Mouse (Mus musculus) hindlimb bud, embryonic 11.5 days (tissue): ENCODE measurements at regions not wholly inside any gene's neighbourhood (a gene's known extent, or its start where the extent isn't known, plus 50 kb on each side); places are given as distances from the start of the nearest gene placed in this dataset.

ENCODE experiments used
- DNase-seq: peaks from one replicate; pipeline ENCODE4 v3.0.0-alpha.2; 2012; ENCODE audit warnings: low read depth, low spot score; ENCODE audit errors: extremely low spot score

DNA sequence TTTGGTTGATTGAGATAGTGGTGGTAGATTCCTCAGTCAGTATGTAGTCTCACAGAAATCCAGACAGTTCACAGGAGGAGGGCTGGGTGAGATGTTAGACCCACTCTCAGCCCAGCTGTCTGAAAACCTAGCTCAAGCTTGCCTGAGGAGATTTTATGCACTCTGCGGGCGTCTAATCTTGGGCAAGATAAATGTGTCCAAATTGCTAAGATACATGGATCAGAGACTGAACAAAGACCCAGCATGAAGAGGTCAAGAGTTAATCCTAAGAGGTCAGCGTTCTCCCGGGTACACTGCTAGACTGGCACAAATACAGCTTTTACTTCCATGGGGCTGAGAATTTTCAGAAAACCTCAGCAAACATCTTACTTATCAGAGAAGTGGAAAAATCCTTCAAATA, 186.8 kb upstream of the Dusp10 start:
- DNase-seq: peak; percentile 8

GRCm38 (mm10) chr1:183845135-183845534, 168.0 kb upstream of the Dusp10 start:
- no peak for DNase-seq

DNA sequence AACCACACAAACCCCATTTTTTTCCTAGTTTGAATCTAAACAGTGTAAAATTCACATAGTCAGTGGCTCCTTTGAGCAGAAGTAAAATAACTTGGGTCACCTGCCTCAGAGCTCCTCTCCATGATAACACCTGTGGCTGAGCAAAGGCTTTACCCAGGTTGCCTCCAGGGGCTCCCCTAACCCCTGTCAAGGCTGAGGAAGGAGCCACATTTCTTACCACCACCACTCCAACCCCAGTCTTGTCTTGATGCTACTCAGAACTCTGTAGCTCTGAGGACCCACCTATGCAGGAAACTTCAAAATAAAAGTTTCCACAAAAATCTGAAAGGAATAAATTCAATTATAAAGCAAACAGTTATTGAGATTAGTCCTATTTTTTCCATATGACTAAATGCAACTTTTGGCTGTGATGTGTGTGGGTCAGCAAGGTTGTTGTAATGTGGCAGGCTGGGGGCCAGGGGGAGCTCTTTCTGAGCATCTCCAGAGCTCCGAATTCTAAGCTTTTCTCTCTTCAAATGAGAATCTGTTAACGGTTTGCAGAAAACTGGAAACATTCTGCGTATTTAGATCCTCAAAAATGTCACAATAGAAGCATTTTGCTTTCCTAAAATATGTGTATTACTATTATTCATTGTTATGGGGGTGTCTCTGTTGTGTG, 159.0 kb upstream of the Dusp10 start:
- DNase-seq: no peak

GRCm38 (mm10) chr1:183865111-183865510, 148.0 kb upstream of the Dusp10 start:
- no peak for DNase-seq

GRCm38 (mm10) chr1:183865586-183865985, 147.5 kb upstream of the Dusp10 start:
- no peak for DNase-seq

DNA sequence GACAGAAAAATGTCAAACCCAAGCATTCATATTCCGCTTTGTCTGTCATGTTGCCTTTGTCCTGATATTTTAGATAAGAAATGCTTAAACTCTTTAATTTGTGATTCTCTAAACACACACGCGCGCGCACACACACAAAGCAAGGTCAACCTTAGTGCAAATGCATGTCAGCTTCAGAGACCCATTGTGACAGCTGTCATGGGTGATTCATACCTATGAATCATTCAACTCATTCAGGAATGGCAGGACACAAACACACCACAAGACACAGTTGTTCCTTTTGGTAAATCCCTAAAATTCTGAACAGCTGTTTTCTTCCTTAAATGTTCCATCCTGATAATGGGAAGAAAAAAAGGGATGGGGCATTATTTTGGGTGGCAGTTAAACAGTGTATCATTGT, 144.1 kb upstream of the Dusp10 start:
- DNase-seq: no peak

GRCm38 (mm10) chr1:183895936-183896335, 117.2 kb upstream of the Dusp10 start:
- DNase-seq: no peak

GRCm38 (mm10) chr1:183898091-183898490, 115.0 kb upstream of the Dusp10 start:
- no peak for DNase-seq

DNA sequence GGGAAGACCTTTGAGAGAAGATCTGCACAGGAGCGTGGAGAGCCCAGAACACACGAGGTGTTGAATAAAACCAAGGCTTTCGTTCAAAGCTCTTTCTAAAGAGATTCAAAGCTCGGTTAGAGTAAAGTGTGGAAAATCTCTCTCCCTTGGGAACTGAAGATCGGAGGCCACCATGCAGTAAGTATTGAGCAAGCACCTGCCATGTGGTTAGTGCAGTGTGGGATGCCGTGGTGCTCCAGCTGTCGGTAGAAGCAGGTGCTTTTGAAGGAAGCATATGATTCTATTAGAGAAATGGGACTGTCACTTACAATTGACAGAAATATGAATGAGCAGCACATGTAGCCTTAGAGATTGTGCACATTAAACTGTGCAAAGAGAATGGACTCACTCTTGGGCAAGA, 108.5 kb upstream of the Dusp10 start:
- DNase-seq: no peak

DNA sequence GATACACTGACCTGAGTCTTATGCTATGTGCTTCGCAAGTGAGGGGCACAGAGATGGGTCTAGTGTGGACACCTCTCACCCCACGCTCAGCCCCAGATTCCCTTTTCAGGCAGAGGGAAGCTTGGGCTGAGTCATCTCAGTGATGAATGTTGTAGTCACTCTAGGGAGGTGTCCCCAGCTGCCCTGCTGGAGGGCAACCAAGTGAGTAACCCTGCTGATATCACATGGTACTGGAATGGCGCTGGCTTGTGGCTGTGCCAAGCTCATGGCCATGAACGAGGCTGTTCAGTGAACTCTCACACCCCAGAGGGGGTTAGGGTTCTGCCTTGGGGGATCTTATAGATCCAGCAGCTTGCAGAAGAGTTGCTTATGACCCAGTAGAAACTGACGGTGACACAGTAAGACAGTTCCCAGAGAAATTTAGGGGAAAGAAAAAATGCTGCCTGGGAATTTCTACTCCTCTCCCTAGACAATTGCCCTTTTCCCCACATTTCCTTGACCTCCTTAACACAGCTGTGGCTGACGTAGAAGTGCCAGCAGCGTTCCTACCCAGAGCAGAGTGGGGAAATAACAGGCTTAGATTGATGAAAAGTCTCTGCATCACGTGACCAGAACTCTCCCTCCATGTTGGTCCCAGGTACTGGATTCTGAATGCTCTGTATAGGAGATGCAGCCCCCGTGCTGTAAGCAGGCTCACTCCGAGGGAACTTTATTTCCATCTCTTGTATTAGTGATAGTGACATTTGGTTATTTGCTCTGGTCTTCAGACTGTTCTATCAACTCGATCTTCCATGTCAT, 107.6 kb upstream of the Dusp10 start:
- DNase-seq: no peak

GRCm38 (mm10) chr1:183917656-183918055, 95.4 kb upstream of the Dusp10 start:
- DNase-seq: no peak

DNA sequence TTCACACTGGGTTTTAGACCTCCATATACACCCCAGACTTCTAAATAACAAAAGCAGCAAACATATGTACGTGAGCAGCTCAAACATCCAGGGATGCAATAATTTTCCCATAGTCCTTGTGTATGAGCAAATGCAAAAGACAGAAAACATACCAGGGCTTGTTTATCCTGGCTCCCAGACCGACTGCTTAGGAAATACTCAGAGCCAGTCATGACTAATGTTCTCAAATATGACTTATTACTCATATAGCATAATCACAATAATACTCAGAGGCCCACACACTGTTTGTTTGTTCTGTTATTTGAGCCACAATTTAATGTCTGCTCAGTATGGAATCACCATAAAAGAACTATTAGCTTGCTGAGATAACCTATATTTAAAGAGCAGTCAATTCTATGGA, 91.8 kb upstream of the Dusp10 start:
- no peak for DNase-seq

GRCm38 (mm10) chr1:183928539-183928938, 84.6 kb upstream of the Dusp10 start:
- DNase-seq: no peak

- no peak for DNase-seq
These were observed 82.6 kb upstream of the Dusp10 start for GRCm38 (mm10) chr1:183930363-183930982.

GRCm38 (mm10) chr1:183931141-183931540, 82.0 kb upstream of the Dusp10 start:
- DNase-seq: no peak

DNA sequence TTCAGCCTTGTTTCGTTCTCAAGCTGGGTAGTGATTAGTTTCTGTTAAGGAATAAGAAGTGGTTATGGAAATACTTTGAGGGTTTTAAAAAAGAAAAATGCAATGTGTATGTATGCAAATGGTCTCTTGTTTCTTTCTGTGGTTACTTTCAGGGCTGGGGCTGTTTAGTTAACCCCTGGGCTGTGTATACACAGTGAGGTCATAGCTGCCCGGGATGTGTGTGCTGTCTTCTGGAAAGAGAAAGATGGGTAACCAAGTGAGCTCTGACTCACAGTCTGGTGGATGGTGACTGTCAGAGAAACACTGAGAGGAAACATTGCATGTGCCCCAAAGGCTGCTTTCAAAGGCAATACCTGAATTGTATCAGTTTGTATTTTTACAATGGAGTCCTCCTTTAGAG, 79.3 kb upstream of the Dusp10 start:
- no peak for DNase-seq

- no peak for DNase-seq
These were observed 75.9 kb upstream of the Dusp10 start for GRCm38 (mm10) chr1:183937166-183937565.

DNA sequence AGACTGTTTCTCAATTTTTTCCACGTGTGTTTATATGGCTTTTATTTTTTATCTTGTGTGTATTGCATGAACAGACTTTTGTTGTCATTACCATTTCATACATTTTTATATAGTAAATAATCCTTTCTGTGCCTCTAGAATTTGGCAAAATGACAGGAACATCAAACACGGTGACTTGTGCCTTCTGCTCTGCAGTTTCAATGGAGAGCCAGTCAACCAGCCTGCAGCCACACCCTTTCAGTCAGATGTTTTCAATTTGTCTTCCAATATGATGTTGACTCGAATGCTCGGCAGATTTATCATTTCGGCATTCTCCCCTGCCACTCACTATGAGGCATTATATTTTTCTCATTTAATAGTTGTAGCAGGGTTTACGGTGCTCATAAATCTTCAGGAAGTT, 74.7 kb upstream of the Dusp10 start:
- DNase-seq: peak; percentile 33

- no peak for DNase-seq
These were observed 72.4 kb upstream of the Dusp10 start for GRCm38 (mm10) chr1:183940706-183941105.

DNA sequence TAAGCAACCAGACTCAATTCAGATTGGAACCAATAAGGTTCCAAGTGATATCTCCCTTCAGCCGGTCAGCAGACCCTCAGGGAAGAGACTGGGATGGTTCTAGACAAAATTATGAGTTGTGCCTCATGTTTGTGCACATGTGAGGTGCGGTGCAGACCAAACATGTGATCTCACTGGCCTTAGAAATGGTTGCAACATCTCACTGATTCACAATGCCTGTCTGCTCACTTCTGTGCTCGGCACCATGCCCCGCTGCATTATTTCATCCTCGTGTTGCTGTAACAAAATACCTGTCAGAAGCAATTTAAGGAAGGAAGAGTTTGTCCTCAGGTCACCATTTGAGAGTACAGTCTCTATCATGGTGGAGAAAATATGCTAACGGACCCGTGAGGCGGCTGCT, 66.9 kb upstream of the Dusp10 start:
- DNase-seq: no peak

GRCm38 (mm10) chr1:183947066-183947465, 66.0 kb upstream of the Dusp10 start:
- no peak for DNase-seq

DNA sequence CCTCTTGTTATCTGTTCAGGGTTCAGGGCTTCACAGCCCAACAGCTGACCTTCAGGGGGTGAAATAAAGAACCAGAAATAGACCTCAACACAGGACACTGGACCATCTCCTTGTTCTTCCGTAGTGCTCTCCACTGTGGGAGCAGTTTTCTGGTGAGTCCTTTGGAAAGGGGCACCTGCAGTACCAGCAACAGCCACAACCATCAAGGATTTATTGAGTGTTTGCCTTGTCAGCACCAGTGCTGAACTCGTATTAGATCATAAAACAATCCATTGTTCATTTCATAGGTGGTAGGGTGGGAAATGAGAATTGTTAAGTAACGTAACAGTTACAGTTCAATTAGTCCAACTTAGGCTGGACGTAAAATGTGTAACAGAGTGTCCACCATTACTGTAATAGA, 63.9 kb upstream of the Dusp10 start:
- no peak for DNase-seq
